Mouse (Mus musculus) CD8-positive naive resting alpha-beta T cell, adult 57 days (primary cell): ENCODE measurements around the gene Gm21921. TPM values are rescaled to one million over a fixed set of nuclear protein-coding genes. Genes with fewer than 3 reads are reported as not detected.

Source experiments
- total RNA-seq: library from RNA; stranded (reverse); gene quantifications from one replicate; pipeline ENCODE4 v1.2.4, GENCODE M21; 2023

The Gm21921 gene
- not detected for total RNA-seq

GRCm38 (mm10) chrY:24796143-24796542, at the start of gene Gm21921:
Gm21921 (minus strand) TSS chrY:24796243.

